Mouse (Mus musculus) layer of hippocampus, adult 9-10 months (tissue): Measurements from ENCODE around the gene Gm14819.
"Not testable (repeated sequence)": the region's sequence is repeated elsewhere in the genome, so short reads cannot be mapped to it uniquely, and the experiment has no call there.

Experiments
- DNase-seq: peaks from one replicate; pipeline ENCODE4 v3.0.0; 2022; ENCODE audit warnings: low spot score

The Gm14819 gene

GRCm38 (mm10) chrX:35403883-35404282, at the start of gene Gm14819:
Gene Gm14819, plus strand, starts transcription at chrX:35404183.
- not testable (repeated sequence) for DNase-seq
